Mouse (Mus musculus): ENCODE results near the gene Galk1.

Galk1 gene

GRCm38 (mm10) chr11:116012262-116012947 lies at the start of gene Galk1:
Gene Galk1 (minus strand): TSS chr11:116012719.
- DNase-seq (ENCODE audit: low spot score): peak; percentile 81

GRCm38 (mm10) chr11:116061641-116062415 lies 49.3 kb upstream of the Galk1 start:
- DNase-seq (ENCODE audit: low spot score): no peak

- DNase-seq (ENCODE audit: low spot score): no peak
Measured at GRCm38 (mm10) chr11:116060596-116060995, 48.1 kb upstream of the Galk1 start.

GRCm38 (mm10) chr11:116059691-116060025 lies 47.1 kb upstream of the Galk1 start:
- no peak for DNase-seq (ENCODE audit: low spot score)

- no peak for DNase-seq (ENCODE audit: low spot score)
Measured at GRCm38 (mm10) chr11:116058868-116059690, 46.6 kb upstream of the Galk1 start.

- DNase-seq (ENCODE audit: low spot score): peak; percentile 61
Measured at GRCm38 (mm10) chr11:116058022-116058614, 45.6 kb upstream of the Galk1 start.

- DNase-seq (ENCODE audit: low spot score): no peak
Measured at GRCm38 (mm10) chr11:116057237-116057881, 44.8 kb upstream of the Galk1 start.

- no peak for DNase-seq (ENCODE audit: low spot score)
Measured at GRCm38 (mm10) chr11:116055873-116056272, 43.4 kb upstream of the Galk1 start.

GRCm38 (mm10) chr11:116053510-116054229 lies 41.2 kb upstream of the Galk1 start:
- DNase-seq (ENCODE audit: low spot score): no peak

GRCm38 (mm10) chr11:116050196-116050595 lies 37.7 kb upstream of the Galk1 start:
- no peak for DNase-seq (ENCODE audit: low spot score)

- no peak for DNase-seq (ENCODE audit: low spot score)
Measured at GRCm38 (mm10) chr11:116049610-116050009, 37.1 kb upstream of the Galk1 start.

- no peak for DNase-seq (ENCODE audit: low spot score)
Measured at GRCm38 (mm10) chr11:116045173-116045572, 32.7 kb upstream of the Galk1 start.

- no peak for DNase-seq (ENCODE audit: low spot score)
Measured at GRCm38 (mm10) chr11:116043286-116043685, 30.8 kb upstream of the Galk1 start.

- DNase-seq (ENCODE audit: low spot score): no peak
Measured at GRCm38 (mm10) chr11:116042372-116043138, 30.0 kb upstream of the Galk1 start.

- no peak for DNase-seq (ENCODE audit: low spot score)
Measured at GRCm38 (mm10) chr11:116041833-116042232, 29.3 kb upstream of the Galk1 start.

- DNase-seq (ENCODE audit: low spot score): no peak
Measured at GRCm38 (mm10) chr11:116040593-116040992, 28.1 kb upstream of the Galk1 start.

GRCm38 (mm10) chr11:116037826-116038225 lies 25.3 kb upstream of the Galk1 start:
- DNase-seq (ENCODE audit: low spot score): no peak

GRCm38 (mm10) chr11:116036671-116037070 lies 24.2 kb upstream of the Galk1 start:
- no peak for DNase-seq (ENCODE audit: low spot score)

GRCm38 (mm10) chr11:116034584-116034983 lies 22.1 kb upstream of the Galk1 start:
- no peak for DNase-seq (ENCODE audit: low spot score)

Measured in MN1 (cell line).